Comparison of ENCODE assay signal across 23 mouse cellular contexts in genomic region chr11:46156945-46157344, GRCm38 (mm10). TPM values are rescaled to one million over a fixed set of nuclear protein-coding genes. Genes with fewer than 3 reads are reported as not detected.
A peak's percentile ranks its signal among the peaks of the same experiment; 100 is the strongest.
DNase-seq lines count a peak whose midpoint lies in the region; ATAC-seq lines count a peak whose summit lies in the region.
"Had no signal": no experiment of that assay in that cellular context is flagged by ENCODE, and none has a peak within 500 bp of the region (broad histone marks: within the 10 kb centered on the region; RNA-seq: fewer than 3 reads in every experiment).

No protein-coding gene starts in this region.

- WGBS in limb, embryonic 10.5 days, result 88% methylated on average over 8 of the region's 8 CpGs

- H3K4me1 ChIP-seq in limb, embryonic 10.5 days, result no peaks in the 10 kb centered on the region
- H3K4me1 ChIP-seq: embryonic facial prominence, embryonic 12.5 days; forebrain, embryonic 15.5 days; hindbrain, embryonic 10.5 days had no signal

- no peaks in the 10 kb centered on the region for H3K9me3 ChIP-seq in limb, embryonic 10.5 days (replicated peaks)
- H3K9me3 ChIP-seq: embryonic facial prominence, embryonic 12.5 days; forebrain, embryonic 15.5 days; G1E; heart, embryonic 12.5 days; hindbrain, embryonic 10.5 days had no signal

- no peak for DNase-seq in frontal cortex, postnatal 10 days (ENCODE audit: low spot score in 2 of 2)
- peak; percentile 16 for DNase-seq in layer of hippocampus, adult 9-11 months
- no peak for DNase-seq in layer of hippocampus, postnatal 10 days (ENCODE audit: low spot score in 2 of 2)
- peak; percentile 40 to 41 for DNase-seq in right cerebral cortex, adult 2 months (ENCODE audit: low spot score in 2 of 2)
- DNase-seq in right cerebral cortex, postnatal 14 days, result no peak
- DNase-seq in limb, embryonic 10.5 days (ENCODE audit: low spot score), result no peak
- DNase-seq: adrenal gland, adult 8-10 months; adrenal gland, postnatal 36 days; B cell, adult 2 months; cerebellum, adult 11-12 months; cerebellum, adult 9-10 months; cerebellum, postnatal 25 days; gastrocnemius, postnatal 25 days had no signal

- no peak overlapping the region for H3K27ac ChIP-seq in limb, embryonic 10.5 days
- H3K27ac ChIP-seq: embryonic facial prominence, embryonic 12.5 days; forebrain, embryonic 15.5 days; hindbrain, embryonic 10.5 days; hindbrain, embryonic 14.5 days had no signal

- no peaks in the 10 kb centered on the region for H3K27me3 ChIP-seq in limb, embryonic 10.5 days (ENCODE audit: low read depth, poor library complexity, severe bottlenecking)
- H3K27me3 ChIP-seq: embryonic facial prominence, embryonic 12.5 days; forebrain, embryonic 15.5 days; heart, embryonic 12.5 days had no signal

- no peak overlapping the region for H3K4me3 ChIP-seq in limb, embryonic 10.5 days
- H3K4me3 ChIP-seq: embryonic facial prominence, embryonic 12.5 days; forebrain, embryonic 15.5 days; heart, embryonic 12.5 days; hindbrain, embryonic 10.5 days had no signal

- H3K36me3 ChIP-seq in limb, embryonic 10.5 days, result no peaks in the 10 kb centered on the region
- H3K36me3 ChIP-seq: embryonic facial prominence, embryonic 12.5 days; forebrain, embryonic 15.5 days; G1E; hindbrain, embryonic 10.5 days had no signal

- peak; percentile 98 for ATAC-seq in frontal cortex, adult (ENCODE audit: low TSS enrichment)
- ATAC-seq: CD4-positive, CD25-positive, alpha-beta regulatory T cell, adult 4 months; forebrain, embryonic 15.5 days had no signal

RNA-seq across cellular contexts. Expression of gene Nipal4, which starts 9.4 kb away (rescaled TPM):
- under 1 TPM; 0.58 to 0.59 TPM for total RNA-seq in layer of hippocampus, postnatal 10 days (2021)
- polyA plus RNA-seq in limb, embryonic 10.5 days (2016; fragmentation: Nextera tagmentation; extraction: Ambion mirVana), result 0.36 TPM in 2 replicates
- total RNA-seq: adrenal gland, postnatal 36 days; G1E; gastrocnemius, adult 18-20 months; gastrocnemius, postnatal 25 days; granulocyte monocyte progenitor cell, adult 5-6 weeks had no signal
- polyA plus RNA-seq: G1E had no signal

Comparison
In these comparisons a context has a peak if more than half of its experiments do, and no peak if none do; other contexts are left out.
1. DNase-seq: peak in layer of hippocampus, adult 9-11 months (single experiment) and right cerebral cortex, adult 2 months (2 of 2); none in frontal cortex, postnatal 10 days (0 of 2), layer of hippocampus, postnatal 10 days (0 of 2), right cerebral cortex, postnatal 14 days (single experiment) and limb, embryonic 10.5 days (single experiment).